Mouse (Mus musculus): ENCODE data around the gene Llgl2. TPM values are rescaled to one million over a fixed set of nuclear protein-coding genes. Genes with fewer than 3 reads are reported as not detected.

Llgl2 gene
- total and polyA plus RNA-seq, 3 experiments, result 7.6 to 29.5 (median 13.1) TPM

DNA sequence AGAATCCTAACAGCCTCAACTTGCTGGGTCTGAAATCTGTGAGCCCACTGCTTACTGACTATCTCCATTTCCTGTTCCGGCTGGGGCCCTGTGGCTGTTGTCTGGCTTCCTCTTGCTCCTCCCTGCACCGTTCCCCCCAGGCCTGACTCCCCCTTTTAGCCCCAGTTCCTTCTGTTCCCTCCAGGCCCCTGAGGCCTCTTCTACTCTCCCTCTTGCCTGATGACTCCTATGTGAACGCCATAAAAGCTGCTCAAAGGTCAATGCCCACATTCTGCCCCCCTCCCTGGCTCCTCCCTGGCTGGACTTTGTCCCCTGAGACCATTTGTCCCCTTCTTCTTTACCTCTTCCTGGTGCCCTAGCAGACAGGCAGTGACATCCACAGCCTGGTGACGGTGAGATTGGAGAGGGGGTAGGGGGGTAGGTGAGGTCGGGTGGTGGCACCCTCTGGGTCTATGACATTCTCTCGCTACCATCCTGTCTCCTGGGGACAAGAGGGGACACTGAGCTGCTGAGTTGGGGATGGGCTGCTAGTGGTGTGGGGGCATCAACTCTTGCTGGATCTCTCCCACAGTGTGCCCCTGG, 53.4 kb downstream of the Llgl2 start:
- DNase-seq, result no peak

DNA sequence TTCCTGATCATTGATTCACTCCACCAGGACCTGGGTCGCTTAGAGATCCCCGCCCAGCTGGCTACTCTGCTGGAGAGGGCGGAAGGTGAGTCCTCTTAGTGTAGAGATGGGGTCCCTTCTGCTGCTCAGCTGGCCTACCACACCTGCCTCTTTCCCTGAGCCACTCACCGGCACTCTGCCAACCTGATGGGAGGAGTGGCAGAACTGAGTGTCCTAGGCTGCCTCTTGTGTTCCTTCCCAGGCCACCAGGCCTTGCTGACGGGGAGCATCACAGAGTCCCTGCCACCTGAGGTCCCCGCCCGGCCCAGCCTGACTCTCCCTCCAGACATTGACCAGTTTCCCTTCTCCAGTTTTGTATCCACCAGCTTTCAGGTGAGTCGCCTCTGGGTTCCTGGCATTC, 54.2 kb downstream of the Llgl2 start:
- no peak for DNase-seq

DNA sequence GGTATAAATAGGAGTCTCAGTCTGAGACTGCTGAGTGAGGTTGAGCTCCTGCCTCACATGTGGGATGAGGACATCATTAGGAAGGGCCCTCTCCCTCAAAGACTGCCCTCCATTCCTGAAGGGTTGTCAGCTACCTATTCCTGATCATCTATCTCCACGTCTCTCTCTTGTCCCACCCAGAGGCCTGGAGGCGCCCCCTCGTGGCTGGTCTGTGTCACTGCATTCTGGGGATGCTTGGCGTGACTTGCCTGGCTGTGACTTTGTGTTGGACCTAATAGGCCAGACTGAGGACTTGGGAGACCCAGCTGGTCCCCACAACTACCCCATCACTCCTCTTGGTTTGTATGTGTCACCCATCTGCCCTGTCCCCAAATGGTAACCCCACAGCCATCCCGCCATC, 57.2 kb downstream of the Llgl2 start:
- DNase-seq, result peak; percentile 52

DNA sequence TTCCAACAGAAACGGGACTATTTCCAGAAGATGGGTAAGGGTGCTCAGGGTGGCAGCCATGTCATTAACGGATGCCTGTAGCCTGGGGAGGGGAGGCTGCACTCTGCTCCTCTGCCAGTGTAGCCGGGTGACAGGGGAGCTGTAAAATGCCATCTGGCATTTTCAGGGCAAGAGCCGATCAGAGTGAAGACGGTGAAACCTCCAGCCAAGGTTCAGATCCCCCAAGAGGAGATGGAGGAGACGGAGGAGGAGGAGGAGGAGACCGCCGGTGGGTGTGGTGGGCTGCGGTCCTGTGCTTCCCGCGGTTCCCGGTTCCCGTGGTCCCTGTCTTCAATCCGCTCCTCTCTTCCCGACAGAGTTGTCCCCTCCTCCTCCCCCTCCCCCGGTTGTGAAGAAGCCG, 59.4 kb downstream of the Llgl2 start:
- DNase-seq, result no peak

DNA sequence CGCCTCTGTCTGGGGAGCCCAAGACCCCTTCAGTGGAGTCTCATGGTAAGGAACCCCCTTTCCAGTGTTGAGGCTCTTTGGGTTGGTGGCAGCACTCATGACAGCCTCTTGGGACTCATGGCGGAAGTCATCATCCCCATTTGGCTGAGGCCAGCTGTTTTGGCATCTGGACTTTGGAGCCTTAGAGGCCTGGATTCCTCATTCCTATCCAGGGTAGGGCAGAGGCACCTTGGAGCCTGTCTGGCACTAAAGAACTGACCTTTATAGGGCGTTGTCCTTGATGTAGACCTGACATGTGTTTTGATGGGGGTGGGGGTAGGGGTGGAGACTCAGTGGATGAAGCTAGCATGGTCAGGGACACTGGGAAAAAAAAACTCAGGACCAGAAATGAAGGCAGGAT, 60.5 kb downstream of the Llgl2 start:
- DNase-seq, result no peak

DNA sequence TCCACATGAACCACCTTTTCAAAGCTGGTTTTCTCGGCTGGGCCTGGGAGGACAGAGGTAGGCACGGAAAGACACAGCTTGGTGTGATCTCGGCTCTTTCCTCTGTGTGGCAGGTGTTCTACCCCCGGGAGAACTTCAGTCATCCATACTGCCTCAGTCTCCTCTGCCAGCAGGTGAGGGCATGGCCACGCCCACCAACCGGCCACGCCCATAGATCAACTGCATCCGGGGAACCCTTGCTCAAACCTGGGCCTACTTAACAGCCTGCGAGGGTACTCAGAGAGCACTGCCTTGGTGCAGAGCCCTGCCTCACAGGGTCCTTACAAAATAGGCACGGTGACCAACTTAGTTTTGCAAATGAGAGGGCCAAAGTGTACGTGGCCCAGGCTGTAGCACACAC, 61.4 kb downstream of the Llgl2 start:
- no peak for DNase-seq

DNA sequence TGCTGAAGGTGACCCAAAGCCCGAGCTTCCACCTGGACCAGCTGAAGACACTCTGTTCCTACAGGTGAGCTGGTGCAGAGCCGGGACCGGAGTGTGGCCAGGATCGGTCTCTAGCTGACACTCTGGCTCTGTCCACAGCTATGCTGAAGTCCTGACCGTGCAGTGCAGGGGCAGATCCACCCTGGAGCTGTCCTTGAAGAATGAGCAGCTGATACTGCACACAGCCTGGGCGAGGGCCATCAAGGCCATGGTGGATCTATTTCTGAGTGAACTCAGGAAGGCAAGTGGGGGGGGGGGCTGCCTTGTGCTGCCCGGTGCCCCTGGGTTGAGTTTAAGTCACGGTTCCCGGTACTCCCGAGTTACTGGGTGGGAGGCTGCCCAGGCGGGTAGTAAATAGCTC, 62.6 kb downstream of the Llgl2 start:
- DNase-seq, result peak; percentile 49

DNA sequence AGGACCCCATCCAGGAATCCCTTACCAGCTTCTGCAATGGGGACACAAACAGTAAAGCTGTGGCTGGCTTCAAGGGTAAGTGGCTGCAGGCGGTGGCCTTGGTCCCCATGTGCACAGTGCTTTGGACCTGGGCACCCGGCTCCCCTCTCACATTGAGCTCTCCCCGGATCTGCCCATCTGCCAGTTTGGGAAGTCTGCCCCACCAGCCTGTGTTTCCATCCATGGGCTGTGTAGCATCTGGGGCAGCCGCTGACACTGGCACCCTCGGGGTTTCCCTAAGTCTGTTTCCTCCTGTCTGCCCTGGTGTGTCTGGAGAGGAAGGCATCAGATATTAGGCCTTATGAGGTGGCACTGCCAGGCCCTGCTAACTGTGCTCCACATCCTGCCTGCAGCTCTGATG, 64.2 kb downstream of the Llgl2 start:
- no peak for DNase-seq

DNA sequence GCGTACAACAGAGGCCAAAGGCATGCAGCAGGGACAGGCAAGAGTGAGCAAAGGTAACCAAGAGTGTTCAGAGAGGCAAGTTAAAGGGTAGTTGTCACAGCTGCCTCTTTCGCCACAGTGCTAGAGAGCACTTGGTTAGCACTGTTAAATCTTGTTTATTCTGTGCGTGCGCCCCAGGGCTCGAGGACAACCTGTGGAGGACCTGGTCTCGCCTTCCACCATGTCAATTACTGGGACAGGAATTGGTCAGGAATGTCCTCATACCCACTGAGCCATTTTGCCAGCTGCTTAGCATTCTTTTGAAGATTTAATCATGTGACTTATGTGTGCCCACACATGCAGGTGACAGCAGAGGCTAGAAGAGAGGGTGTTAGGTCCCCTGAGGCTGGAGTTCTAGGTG, 65.3 kb downstream of the Llgl2 start:
- DNase-seq, result no peak

DNA sequence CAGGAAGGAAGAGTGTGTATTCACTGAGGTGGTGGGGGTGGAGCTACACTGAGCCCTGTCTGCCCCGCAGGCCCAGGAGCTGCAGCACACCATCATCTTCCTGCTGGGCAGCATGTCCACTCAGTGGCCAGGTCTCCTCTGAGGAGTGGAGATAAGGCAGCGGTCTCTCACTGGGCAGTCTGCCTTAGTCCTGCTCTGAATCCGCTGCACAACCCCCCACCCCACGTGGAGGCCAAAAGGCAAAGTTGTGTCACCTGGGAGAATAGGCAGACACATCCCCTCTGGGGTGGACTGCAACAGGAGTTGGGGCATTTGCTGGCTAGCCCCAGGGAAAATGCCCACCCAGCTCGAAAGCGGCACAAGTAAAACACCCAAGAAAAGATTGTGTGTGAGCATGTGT, 68.4 kb downstream of the Llgl2 start:
- DNase-seq, result no peak

DNA sequence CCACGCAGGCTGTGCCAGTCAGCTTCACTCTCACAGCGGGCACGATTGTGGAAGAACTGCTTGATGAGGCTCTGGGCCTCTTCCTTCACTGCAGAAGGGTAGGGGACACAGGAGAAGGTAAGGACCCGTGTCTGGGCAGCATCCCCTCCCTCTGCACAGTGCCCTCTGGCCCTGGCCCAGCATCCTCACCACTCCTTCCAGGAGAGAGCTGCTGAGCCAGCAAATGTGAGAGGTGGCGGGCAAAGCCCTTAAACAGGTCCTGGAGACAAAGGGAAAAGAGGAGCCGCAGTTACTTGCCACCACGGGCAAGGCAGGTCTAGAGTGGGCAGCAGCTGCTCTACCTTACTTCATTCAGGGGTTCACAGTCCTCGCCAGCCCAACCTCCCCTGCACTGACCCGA, 69.2 kb downstream of the Llgl2 start:
- DNase-seq, result no peak

DNA sequence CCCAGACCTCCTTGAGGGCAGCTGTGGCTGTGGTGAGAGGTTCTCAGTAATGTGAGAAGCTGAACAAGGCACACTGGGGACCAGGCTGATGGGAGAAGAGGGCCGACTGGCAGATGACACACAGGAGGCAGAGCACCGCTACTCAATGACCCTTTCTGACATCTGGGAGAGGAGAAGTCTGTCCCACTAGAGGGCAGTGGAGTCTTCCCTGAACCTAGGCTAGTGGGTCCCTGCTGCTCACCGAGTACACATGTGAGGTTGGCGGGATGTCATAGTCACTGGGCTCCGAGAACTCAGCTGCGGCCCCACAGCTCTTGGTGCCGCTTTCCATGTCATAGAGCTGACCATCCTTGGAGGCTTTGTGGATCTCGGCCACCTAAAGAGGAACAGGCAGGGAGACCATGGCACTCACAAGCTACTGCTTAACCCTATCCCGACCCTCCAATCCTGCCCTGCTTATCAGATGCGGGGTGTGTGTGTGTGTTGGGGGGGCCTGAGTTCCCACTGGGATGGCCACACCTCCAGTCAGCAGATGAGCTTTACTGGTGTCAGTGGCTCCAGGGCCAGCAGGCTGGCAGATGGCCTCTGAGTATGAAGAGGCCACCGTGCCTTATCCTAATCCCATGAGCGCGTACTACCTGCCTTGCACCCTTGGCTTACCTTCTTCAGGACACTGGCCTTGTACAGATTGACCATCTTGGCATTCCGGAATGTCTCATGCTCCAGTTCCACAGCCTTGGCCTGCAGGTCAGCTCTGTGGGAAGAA, 71.1 kb downstream of the Llgl2 start:
- no peak for DNase-seq

DNA sequence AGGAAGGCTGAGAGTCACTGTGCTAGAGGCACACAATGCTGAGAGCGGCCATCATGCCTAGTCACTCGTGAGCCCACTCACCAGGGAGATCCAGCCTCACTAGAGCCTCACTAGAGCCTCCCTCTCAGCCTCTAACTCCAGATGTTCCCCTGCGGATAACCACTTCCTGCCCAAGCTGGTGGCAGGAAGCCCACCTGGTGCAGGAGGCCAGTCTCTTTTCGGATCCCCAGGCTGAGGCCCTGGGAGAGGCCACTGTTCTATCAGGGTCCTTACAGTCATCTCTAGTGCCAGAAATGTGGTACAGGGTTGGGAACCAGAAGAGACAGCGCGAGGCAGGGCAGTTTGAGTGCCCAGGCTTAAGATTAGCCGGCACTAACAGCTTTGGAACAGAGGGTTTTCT, 74.6 kb downstream of the Llgl2 start:
- DNase-seq, result no peak

DNA sequence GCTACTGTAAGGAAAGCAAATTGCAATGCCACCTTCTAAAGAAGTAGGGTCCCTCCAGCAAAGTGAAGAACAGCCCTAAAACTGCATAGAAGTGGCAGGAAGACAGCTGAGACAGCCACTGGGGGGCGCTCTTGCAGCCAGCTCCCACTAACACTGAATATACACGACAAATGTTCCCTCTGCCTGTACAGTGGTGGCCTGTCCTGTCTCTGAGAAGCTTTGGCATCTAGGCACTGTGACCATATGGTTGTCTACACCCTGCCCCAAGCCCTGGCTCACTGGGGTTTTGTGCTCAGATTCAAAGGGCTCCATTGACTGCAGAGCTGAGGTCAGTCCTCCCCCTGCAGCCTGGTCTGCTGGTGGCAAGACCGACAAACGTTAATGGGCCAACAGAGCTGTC, 75.0 kb downstream of the Llgl2 start:
- DNase-seq, result no peak

DNA sequence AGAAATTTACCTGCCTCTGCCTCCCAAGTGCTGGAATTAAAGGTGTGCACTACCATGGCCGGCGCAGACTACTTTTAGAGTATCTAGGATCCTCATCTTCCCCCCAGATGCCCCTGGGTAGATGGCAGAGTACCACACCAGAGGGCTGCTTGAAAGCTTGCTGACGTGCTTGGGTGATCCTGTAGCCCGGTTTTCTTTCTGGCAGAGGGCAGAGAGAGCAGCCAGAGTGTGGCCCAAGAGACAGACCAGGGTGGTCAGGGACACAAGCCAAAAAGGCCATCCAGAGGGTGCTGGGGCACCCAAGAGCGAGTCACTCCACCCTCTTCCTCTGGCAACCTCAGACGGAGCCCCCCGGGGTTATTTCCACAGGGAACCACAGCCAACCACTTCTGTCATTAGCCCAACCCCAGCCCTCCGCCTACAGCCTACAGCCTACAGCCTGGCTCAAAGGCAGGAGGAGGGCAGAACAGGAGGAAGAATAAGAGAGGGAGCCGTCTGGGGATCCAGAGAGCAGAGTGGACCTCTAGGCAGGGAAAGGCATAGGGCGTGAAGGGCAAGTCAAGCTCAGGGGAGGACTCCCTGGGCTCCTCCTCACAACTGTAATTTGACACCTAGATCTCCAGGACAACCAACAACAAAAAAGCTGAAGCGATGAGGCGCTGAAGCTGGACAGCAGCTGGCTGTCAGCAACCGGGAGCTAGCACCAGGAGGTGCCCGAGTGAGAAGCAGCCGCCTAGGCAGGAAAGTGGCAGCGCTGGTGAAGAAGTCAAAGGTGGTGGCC, 75.8 kb downstream of the Llgl2 start, which contains the start of gene Smim5:
TSS of gene Smim5 (plus strand) at position 481 of the 781 bp plus-strand sequence.
- DNase-seq, result no peak

DNA sequence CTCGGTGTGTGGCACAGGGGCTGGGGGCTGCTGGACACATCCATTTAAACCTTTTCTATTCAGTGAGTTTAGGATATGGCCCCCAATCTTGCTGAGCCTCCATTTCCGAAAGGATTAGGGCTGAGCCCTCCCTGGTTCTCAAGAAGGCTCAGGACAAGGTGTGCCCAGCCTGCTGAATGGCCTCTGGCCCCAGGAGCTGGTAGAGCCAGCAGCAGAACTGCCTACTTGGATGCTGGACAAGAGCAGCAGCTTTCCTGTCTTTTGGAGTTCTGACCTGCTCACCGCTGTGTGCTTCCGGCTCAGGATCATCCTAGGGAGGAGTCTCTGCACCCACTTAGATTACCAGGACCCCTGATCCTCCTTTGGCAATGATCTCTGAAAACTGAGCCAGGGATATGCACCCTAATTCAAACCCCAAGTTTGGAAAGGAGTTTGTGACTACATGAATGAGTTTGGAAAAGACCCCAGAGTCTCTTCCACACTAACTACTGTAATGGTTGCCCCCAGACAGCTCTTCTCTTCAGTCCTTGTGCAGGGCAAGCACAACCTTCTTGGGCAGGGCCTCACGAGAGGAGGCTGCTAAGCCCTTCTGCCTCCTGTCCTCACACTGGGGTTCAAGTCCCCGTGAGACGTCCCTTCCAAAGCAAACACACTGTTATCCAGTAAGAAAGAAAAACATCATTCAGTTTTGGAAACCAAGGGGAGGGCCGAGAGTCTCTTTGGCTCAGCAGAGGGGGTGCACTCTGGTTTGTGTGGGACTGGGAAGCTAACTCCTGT, 76.9 kb downstream of the Llgl2 start:
- no peak for DNase-seq

DNA sequence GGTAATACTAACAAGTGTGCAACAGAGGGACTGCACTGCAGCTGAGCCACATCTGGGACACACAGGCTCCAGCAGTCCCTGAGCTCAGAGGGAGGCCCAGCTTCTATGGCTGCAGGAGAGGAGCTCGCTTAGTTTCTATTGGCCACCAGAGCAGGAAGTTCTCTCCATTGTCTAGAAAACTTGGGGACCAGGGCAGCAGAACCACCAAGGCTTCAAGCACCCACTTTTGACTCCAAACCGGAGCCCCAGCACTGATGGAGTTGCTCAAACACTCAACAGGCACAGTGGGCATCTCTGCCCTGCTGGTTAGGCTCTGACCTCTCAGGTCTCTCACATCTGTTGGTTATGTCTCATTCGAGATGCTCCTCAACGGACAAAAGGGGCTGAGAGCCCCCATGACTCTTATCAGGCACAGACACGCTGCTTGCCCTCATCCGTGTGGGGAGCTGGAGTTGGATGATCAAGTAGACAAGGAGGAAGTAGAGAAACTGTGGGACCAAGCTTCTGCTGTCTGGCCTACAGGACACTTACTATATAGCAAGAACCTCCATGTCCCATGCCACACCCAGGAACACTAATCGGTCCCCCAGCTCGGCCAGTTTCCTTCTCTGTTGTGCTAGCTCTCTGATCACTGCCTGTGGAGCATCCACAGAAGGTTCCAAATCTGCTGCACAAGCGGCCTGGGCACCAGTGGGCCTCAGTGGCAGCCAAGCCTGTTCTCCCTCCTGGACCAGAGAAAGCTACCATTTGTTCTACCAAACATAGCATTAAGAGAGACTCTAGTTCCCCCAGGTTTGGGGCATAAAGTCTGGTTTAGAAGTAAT, 77.7 kb downstream of the Llgl2 start:
- no peak for DNase-seq

DNA sequence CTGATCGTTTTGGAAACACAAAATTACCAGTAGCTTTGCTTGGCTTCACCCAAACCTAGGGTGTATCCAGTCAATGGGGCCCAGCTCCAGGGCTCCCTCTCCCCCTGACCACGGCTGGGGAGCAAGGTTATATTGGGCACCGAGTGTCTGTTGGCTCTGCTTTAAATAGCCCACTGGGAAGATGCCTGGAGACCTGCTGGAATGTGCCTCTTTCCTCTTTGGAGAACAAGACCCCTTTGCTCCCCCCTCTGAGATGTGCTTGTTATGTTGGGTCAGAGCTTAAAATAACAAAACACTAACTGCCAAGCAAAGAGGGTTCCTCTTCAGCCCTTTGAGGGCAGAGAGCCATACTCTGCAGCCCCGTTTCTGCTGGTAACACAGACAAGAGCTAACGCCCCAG, 78.3 kb downstream of the Llgl2 start:
- DNase-seq, result no peak

DNA sequence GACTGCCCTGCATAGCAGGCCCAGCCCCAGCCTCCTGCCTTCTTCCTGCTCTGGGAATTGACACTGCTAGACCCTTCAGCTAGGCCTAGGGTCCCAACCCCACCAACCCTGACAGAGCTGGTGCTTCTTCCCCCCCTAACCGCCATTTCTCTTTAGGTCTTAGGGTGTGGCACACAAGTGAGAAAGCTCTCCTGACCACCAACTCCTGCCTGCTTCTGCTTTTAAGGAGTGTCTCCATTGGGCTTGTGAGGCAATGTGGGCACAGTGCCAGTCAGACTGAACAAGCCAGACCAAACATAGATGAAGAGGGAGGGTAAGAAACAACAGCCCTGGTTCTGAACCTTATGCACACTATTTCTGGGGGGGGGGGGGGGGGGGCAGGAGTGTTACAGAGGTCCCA, 79.0 kb downstream of the Llgl2 start:
- DNase-seq, result no peak

DNA sequence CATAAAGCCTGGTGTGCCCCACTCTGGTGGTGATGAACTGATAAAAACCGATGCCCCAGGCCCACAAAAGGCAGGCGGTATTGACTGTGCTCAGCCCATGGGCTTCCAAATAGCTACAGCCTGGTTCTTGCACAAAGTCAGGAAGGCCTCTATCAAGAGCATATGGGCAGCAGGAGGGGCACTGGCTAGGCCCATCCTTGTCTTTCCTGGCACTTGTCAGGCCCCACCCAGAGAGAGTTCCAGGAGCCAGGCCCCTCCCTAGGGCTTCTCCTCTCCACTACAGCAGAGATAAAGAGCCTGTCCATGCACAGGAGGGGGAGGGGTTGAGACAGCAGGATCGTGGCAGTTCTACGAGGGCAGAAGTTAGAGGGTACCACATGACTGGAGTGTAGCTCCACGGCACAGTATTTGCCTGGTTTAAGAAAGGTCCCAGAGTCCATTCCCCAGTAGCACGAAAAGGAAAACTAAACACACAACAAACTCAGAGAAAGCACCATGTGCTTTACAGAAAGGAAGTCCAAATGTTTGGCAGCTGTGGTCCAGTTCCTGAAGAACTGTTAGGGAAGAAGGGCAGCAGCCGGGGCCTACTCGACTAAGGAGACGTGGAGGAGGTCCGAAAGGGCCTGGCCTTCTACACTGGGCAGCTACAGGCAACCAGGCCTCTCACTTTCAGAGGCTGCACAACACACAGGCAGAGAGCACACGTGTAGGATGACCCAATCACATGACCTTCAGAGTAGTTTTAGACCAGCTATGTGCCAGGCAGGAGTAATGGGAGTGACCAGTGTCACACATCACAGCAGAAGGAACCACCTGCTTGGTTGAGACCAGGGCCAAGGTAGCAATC, 79.8 kb downstream of the Llgl2 start:
- no peak for DNase-seq

Data from adrenal gland, adult 2 months (tissue).